Mouse (Mus musculus): ENCODE results near the gene Bbs12. TPM values are rescaled to one million over a fixed set of nuclear protein-coding genes. Genes with fewer than 3 reads are reported as not detected.

The Bbs12 gene
- polyA plus RNA-seq (2012; rRNA removed): 0.73 and 0.88 TPM in 2 replicates

GRCm38 (mm10) chr3:37312370-37312941 lies at the start of gene Bbs12, which contains the start of gene Cetn4:
Gene Bbs12, plus strand, starts transcription at chr3:37312554.
Gene Cetn4, minus strand, starts transcription at chr3:37312708.

GRCm38 (mm10) chr3:37348221-37349165 lies 36.1 kb downstream of the Bbs12 start, which contains the start of gene Fgf2:
Gene Fgf2, plus strand, starts transcription at chr3:37348346.

Other genes starting within 250 kb of the Bbs12 start
- gene Adad1, start 249.0 kb upstream of the Bbs12 start, polyA plus RNA-seq (2012; rRNA removed): not detected in 2 replicates
- gene Il2, start 186.6 kb upstream of the Bbs12 start, polyA plus RNA-seq (2012; rRNA removed): not detected in 2 replicates
- not detected in 2 replicates for gene Il21, start 79.9 kb upstream of the Bbs12 start, polyA plus RNA-seq (2012; rRNA removed)
- gene Cetn4, start 154 bp downstream of the Bbs12 start, polyA plus RNA-seq (2012; rRNA removed): 0.41 and 0.79 TPM in 2 replicates
- gene Fgf2, start 35.8 kb downstream of the Bbs12 start, polyA plus RNA-seq (2012; rRNA removed): 3.8 and 5.7 TPM in 2 replicates
- gene Spata5, start 107.3 kb downstream of the Bbs12 start, polyA plus RNA-seq (2012; rRNA removed): 2.1 and 4.3 TPM in 2 replicates
- gene Nudt6, start 107.7 kb downstream of the Bbs12 start, polyA plus RNA-seq (2012; rRNA removed): 20.6 and 25.0 TPM in 2 replicates

All from ovary, adult 2 months (tissue).